Mouse (Mus musculus) CD4-positive naive resting alpha-beta T cell, adult 57 days (primary cell): Measurements from ENCODE around the gene 1700066M21Rik. TPM values are rescaled to one million over a fixed set of nuclear protein-coding genes. Genes with fewer than 3 reads are reported as not detected.

Experiments used
- total RNA-seq: library from RNA; stranded (reverse); gene quantifications from one replicate; pipeline ENCODE4 v1.2.4, GENCODE M21; 2023

1700066M21Rik gene
- total RNA-seq = 3.2 TPM

GRCm38 (mm10) chr1:57377376-57378341 lies at the start of gene 1700066M21Rik:
TSS of gene 1700066M21Rik (plus strand) at chr1:57377620.

GRCm38 (mm10) chr1:57406187-57407151 lies 29.0 kb downstream of the 1700066M21Rik start, which contains the start of the genes Maip1 and Tyw5:
TSS of gene Maip1 (plus strand) at chr1:57406328.
TSS of gene Tyw5 (minus strand) at chr1:57407101.

Other genes with a start within 250 kb of the 1700066M21Rik start
- gene Maip1, start 28.7 kb downstream of the 1700066M21Rik start, total RNA-seq = 14.3 TPM
- gene Tyw5, start 29.5 kb downstream of the 1700066M21Rik start, total RNA-seq = 22.3 TPM